ENCODE assay signal across 14 mouse cellular contexts in the genomic region with DNA sequence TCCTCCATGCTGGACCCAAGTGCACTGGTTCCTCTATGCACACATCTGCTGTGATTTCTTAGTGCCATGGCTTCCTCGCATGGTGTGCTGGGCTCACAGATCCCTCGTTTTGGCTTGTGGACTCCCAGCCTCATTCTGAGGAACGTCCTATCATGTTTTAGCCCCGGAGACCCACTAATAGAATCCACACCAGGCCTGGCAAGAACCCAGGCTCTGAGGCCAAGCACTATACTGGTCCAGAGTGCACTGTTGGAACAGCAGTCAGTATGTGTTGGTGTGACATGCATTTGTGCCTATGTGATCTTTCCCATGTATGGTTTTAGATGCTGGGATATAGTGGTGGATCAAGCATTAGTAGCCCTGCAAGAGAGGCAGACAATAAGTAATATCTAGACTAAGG.
"Had no signal": no experiment of that assay in that cellular context is flagged by ENCODE, and none has a peak within 500 bp of the region (broad histone marks: within the 10 kb centered on the region; RNA-seq: fewer than 3 reads in every experiment).

No protein-coding gene starts in this region.

- DNase-seq: cerebellum, adult 8-10 months; cerebellum, adult 9-11 months; cerebellum, postnatal 25 days; cerebellum, postnatal 36 days; embryo, embryonic 11 days; forebrain, postnatal 0 days; gastrocnemius, adult 2 months; gastrocnemius, postnatal 10 days; gastrocnemius, postnatal 14 days; gastrocnemius, postnatal 25 days; gastrocnemius, postnatal 36 days; heart, adult 11 months; heart, adult 18-20 months; heart, adult 2 months had no signal
